Mouse (Mus musculus) midbrain, embryonic 11.5 days (tissue): ENCODE results near the gene Adss. TPM values are rescaled to one million over a fixed set of nuclear protein-coding genes. Genes with fewer than 3 reads are reported as not detected.
A peak's percentile ranks its signal among the peaks of the same experiment; 100 is the strongest.
"Not testable (repeated sequence)": the region's sequence is repeated elsewhere in the genome, so short reads cannot be mapped to it uniquely, and the experiment has no call there.

Experiments used
- ATAC-seq: fragments of 200-750 bp; cut with Nextera tagmentation; 2 replicates; pipeline ENCODE4 v1.8.0; 2017; ENCODE audit warnings: moderate TSS enrichment, moderate library complexity; ENCODE audit not compliant: low FRiP score
- DNase-seq: peaks from one replicate; pipeline ENCODE4 v3.0.0; 2015; ENCODE audit warnings: low spot score; ENCODE audit errors: missing footprints
- H3K27ac ChIP-seq: fragments of 300-500 bp; sonication (generic); 2 replicates; pipeline ENCODE4 v1.5.1; 2014; ENCODE audit warnings: low read depth, low read length
- H3K27me3 ChIP-seq: fragments of 300-500 bp; sonication (generic); 2 replicates; pipeline ENCODE4 v1.6.1; 2014; ENCODE audit warnings: mild to moderate bottlenecking, low read length, moderate library complexity, mixed read lengths; ENCODE audit not compliant: control insufficient read depth, insufficient read depth
- H3K36me3 ChIP-seq: fragments of 300-500 bp; sonication (generic); 2 replicates; pipeline ENCODE4 v1.6.1; 2014; ENCODE audit warnings: mild to moderate bottlenecking, low read length, moderate library complexity, mixed read lengths; ENCODE audit not compliant: control insufficient read depth, insufficient read depth
- H3K4me1 ChIP-seq: fragments of 300-500 bp; sonication (generic); 2 replicates; pipeline ENCODE4 v1.6.1; 2014; ENCODE audit warnings: low read length; ENCODE audit not compliant: control insufficient read depth, insufficient read depth
- H3K4me2 ChIP-seq: fragments of 300-500 bp; sonication (generic); 2 replicates; pipeline ENCODE4 v1.6.1; 2014; ENCODE audit warnings: mild to moderate bottlenecking, moderate library complexity
- H3K4me3 ChIP-seq: fragments of 300-500 bp; sonication (generic); 2 replicates; pipeline ENCODE4 v1.5.1; 2014; ENCODE audit warnings: low read depth, low read length
- H3K9ac ChIP-seq: fragments of 300-500 bp; sonication (generic); 2 replicates; pipeline ENCODE4 v1.6.1; 2014; ENCODE audit warnings: low read length
- H3K9me3 ChIP-seq: fragments of 300-500 bp; sonication (generic); 2 replicates; pipeline ENCODE4 v1.6.1; 2016; ENCODE audit warnings: low read length; ENCODE audit not compliant: control insufficient read depth
- WGBS: fragments of 180-500 bp; shearing (Covaris S2); extraction: QIAGEN DNeasy Blood & Tissue Kit; methylation state at CpG from one replicate; pipeline ENCODE4 v1.1.7; 2014; 5-methylcytosine and 5-hydroxymethylcytosine counted together
- polyA plus RNA-seq: library from polyadenylated mRNA; unstranded; fragments of >200 nt; fragmentation: Nextera tagmentation; extraction: Ambion mirVana; gene quantifications from 2 replicates; pipeline ENCODE4 v1.2.1, GENCODE M21; 2014

Adss gene
- polyA plus RNA-seq, result 62.4 and 71.5 TPM in 2 replicates

DNA sequence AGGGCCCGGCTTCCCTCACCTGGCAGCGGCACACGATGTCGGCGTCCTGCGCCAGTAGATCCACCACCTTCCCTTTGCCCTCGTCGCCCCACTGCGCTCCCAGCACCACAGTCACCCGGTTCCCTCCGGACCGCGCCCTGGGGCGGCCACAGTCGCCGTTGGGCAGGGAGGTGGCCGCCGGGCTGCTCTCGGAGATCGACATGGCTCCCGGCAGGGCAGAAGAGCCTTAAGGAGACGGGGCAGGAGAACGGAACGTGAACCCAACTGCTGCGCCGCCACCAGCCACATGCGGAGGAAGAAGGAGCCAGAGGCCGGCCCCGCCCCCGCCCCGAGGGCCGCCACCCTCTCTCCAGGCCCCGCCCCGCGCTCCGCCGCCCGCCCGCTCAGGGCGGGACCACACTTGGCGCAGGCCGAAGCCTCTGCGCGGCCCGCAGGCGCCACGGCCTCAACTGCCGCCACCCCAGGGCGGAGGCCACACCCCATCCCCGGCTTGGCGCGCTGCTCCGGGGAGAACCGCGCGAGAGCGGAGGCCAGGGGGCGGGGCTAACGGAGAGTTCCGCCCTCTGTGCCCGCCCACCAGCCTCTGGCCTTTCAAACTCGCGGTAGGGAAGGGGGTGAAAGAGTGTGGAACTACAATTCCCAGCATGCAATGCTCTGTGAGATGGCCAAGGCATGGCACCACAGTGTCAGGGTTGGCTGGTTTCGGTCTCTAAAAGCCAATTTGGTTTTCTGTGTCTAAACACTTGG is at the start of gene Adss:
TSS of gene Adss (minus strand) at position 319 of the 747 bp plus-strand sequence.
- Histone ChIP-seq H3K4me2 (peak within 1 kb of the TSS; percentile 63), H3K27ac (peak within 1 kb of the TSS; percentile 85), H3K4me3 (peak within 1 kb of the TSS; percentile 84), H3K4me1 (peaks cover 12% of the 10 kb centered on the region), H3K36me3 (no peaks in the 10 kb centered on the region), H3K9me3 (no peaks in the 10 kb centered on the region), H3K27me3 (no peaks in the 10 kb centered on the region), H3K9ac (peak within 1 kb of the TSS; percentile 86)
- ATAC-seq, result peak; percentile 99
- under 1% methylated on average over 60 of the region's 64 CpGs for WGBS
- peak; percentile 100 for DNase-seq

DNA sequence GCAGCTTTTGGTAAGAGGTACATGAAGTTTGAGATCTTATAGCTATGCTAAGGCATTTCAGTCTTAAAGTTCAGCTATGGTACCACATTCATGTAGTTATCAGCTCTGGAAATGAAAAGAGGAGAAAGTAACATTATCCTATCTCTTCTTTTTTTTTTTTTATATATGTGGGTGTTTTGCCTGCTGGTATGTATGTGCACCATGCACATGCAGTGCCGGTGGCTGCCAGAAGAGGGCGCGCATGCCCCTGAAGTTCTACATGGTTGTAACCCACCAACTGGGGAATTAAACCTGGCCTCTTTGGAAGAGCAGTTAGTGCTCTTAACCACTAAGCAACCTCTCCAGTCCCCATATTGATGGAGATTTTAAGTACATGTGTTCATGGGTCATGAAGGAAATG is 49.5 kb upstream of the Adss start:
- 45% methylated on average over 3 of the region's 3 CpGs for WGBS

DNA sequence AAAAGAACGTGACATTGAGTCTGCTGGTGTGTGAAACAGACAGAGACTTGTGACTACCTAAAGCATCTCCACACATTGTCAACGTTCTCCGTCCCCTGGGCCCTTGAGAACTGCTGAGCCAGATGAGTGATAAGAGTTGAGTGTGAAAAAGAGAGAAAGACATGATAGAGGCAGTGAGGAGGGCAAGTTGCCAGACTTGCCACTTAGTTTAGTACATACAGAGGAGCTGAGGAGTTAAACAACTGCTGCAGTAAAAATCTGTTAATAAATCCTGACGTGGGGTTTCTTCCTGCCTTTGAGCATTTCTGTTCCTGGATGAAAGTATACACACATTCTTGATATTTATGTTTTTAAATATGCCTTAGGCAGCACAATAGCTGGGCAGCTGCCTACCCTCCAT is 31.5 kb upstream of the Adss start:
- not testable (repeated sequence) for ATAC-seq, H3K4me3 ChIP-seq, H3K9ac ChIP-seq, H3K27me3 ChIP-seq, H3K4me2 ChIP-seq, H3K9me3 ChIP-seq, DNase-seq, H3K4me1 ChIP-seq, H3K36me3 ChIP-seq, H3K27ac ChIP-seq
- WGBS, result 87% methylated on average over 4 of the region's 4 CpGs

More for the DNA sequence above, 49.5 kb upstream of the Adss start:
- H3K9ac ChIP-seq, H3K27ac ChIP-seq, H3K27me3 ChIP-seq, H3K4me2 ChIP-seq, H3K4me1 ChIP-seq, H3K9me3 ChIP-seq, DNase-seq, H3K36me3 ChIP-seq, ATAC-seq, H3K4me3 ChIP-seq: not testable (repeated sequence)

DNA sequence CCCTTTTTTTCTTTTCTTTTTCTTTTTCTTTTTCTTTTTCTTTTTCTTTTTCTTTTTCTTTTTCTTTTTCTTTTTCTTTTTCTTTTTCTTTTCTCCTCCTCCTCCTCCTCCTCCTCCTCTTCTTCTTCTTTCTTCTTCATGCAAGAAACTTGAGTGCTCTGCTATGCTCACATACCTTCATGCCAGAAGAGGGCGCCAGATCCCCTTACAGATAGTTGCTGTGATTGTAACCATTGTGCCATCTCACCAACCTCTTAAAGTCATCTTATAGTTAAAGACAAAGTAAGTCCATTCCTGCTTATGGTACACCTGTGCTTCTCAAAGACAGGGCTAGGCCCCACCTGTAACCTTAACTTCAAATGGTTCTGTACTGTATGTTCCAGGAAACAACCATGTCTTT is 10.5 kb upstream of the Adss start:
- H3K4me1 ChIP-seq, H3K4me2 ChIP-seq, H3K4me3 ChIP-seq, H3K9ac ChIP-seq, ATAC-seq, H3K27me3 ChIP-seq, H3K27ac ChIP-seq, H3K9me3 ChIP-seq, DNase-seq, H3K36me3 ChIP-seq: not testable (repeated sequence)
- WGBS, result 55% methylated on average over 1 of the region's 1 CpGs

DNA sequence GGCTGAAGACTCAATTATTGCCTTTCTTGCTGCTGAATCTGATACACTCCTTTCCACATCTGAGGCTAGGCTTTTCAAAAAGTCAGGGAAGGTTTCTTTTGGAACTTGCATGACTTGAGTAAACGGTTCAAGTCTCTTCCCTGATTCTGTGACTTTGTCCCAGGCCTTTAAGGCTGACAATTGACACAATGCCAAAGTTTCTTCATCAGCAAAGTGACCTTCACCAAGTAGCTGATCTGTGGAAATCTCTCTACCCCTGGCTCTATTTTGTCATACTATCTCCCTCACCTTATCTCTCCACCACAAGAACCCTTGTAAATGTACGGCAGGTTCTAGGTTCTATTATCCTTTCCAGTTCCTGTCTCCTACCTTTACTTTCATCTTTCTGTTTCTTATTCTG is 7.2 kb upstream of the Adss start:
- ATAC-seq (no peak), DNase-seq (no peak)
- Histone ChIP-seq H3K4me2 (no peak overlapping the region), H3K4me3 (no peak overlapping the region), H3K4me1 (no peaks in the 10 kb centered on the region), H3K9me3 (no peaks in the 10 kb centered on the region), H3K27ac (no peak overlapping the region), H3K36me3 (no peaks in the 10 kb centered on the region), H3K27me3 (no peaks in the 10 kb centered on the region), H3K9ac (no peak overlapping the region)
- 85% methylated on average over 2 of the region's 2 CpGs for WGBS

DNA sequence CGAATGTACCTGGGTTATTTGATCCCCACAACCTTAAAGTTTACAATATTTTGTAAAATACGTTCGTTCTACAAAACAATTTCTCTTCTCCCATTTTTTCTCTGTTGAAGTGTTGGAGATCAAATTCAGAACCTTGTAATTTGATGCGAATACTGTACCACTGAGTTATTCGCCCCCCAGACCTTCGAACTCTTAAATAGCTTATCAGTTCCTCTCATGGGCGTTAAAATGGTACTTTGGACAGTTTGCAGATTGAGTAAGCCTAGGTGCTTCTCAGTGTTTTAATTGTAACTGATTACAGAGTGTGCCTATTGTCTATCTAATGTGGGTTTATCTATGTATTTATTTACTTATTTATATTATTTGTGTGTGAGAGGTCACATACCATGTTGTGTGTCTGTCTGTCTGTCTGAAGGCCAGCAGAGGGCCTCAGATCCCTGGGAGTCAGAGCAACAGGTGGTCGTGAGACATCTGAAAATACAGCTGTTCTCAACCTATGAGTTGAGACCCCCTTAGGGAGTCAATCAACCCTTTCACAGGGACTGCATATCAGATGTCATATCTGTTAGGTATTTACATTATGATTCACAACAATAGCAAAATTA is 942 bp upstream of the Adss start:
- no peaks in the 10 kb centered on the region for H3K36me3 ChIP-seq
- ATAC-seq, result no peak
- H3K27me3 ChIP-seq, result no peaks in the 10 kb centered on the region
- H3K9me3 ChIP-seq, result no peaks in the 10 kb centered on the region
- no peak overlapping the region for H3K27ac ChIP-seq
- WGBS, result 76% methylated on average over 8 of the region's 8 CpGs
- no peak overlapping the region for H3K4me3 ChIP-seq
- H3K9ac ChIP-seq, result no peak overlapping the region
- no peak overlapping the region for H3K4me2 ChIP-seq
- H3K4me1 ChIP-seq, result peaks cover 10% of the 10 kb centered on the region
- no peak for DNase-seq

DNA sequence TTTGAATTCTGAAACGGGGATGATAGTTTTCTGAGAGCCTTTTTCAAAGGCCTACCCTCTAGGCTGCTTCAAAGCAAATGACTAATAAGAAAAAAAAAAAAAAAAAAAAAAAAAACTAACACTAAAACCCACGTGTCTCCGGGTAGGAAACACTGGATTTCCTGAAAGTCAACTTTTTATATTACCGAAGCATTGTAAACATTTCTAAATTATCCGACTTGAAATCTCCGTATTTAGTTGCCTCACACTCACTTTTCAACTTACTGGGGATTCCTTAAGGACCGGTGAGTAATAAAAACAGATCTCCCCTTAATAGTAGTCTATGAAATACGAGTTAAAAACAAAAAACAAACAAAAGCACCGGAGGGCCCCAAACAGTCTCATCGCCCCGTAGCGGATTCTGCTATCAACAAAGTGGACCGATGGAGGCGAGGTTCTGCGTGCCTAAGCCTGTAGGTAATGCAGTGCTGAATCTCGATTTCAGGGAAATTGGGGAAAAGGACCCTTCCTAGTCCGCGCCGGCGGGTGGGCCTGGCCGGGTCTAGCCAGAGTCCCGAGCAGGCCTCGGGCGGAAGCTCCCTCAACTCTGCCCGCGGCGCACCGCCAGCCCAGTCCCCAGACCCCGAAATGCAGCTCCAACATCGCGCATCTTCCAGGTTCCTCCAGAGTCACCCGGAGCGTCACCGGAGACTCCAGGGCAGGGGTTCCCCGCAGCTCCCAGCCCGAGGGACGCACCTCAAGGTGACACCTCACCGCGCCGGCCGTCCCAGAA is 704 bp downstream of the Adss start:
- DNase-seq (peak; percentile 96), ATAC-seq (no peak; the same call in 1 of the 2 replicates)
- H3K4me1 ChIP-seq, result peaks cover 12% of the 10 kb centered on the region
- no peaks in the 10 kb centered on the region for H3K36me3 ChIP-seq
- H3K9ac ChIP-seq, result peak overlapping the region; percentile 86
- H3K4me3 ChIP-seq, result peak overlapping the region; percentile 84
- H3K27ac ChIP-seq, result peak overlapping the region; percentile 85
- peak overlapping the region; percentile 63 for H3K4me2 ChIP-seq
- H3K27me3 ChIP-seq, result no peaks in the 10 kb centered on the region
- H3K9me3 ChIP-seq, result no peaks in the 10 kb centered on the region
- WGBS, result under 1% methylated on average over 41 of the region's 41 CpGs

DNA sequence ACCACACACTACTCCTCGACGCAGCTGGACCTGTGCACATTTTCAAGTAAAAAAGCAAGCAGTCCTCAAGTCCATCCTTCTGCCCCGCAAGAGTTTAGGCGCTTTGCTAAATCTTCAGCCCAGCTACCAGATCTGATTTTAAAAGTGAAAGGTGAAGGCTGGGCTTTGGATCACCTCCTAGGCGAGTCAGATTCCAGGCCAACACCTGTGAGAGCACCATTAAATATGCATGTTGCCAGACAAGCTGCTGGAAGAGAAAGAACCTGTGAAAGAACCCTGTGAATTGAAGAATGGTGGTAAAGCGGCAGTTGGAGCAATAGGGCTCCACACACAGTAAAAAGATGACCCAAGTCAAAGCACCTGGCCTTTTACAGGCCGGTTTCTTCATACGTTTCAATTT is 1.4 kb downstream of the Adss start:
- Histone ChIP-seq H3K4me3 (peak overlapping the region; percentile 84), H3K36me3 (no peaks in the 10 kb centered on the region), H3K9me3 (no peaks in the 10 kb centered on the region), H3K4me1 (peaks cover 12% of the 10 kb centered on the region), H3K27me3 (no peaks in the 10 kb centered on the region), H3K27ac (no peak overlapping the region), H3K9ac (peak overlapping the region; percentile 86), H3K4me2 (peak overlapping the region; percentile 63)
- no peak for ATAC-seq
- DNase-seq, result peak; percentile 89
- 7% methylated on average over 8 of the region's 8 CpGs for WGBS

DNA sequence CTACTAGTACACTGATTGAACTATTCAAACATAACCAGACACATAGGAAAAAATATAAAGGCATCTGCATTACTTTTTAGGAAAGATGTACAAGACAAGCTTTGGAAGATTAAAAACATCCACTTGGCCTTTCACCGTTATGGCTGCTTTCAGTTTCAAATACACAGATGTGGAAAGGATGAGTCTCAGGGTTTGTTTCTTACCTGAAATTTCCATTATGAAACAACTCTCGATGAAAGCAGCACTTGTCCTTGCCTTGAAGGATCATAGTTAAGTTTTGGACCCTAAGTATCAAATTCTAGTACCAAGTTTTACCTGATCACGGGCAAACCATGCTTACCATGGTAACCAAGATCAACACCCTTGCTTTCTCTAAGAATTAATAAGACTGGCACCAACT is 3.5 kb downstream of the Adss start:
- no peak overlapping the region for H3K4me3 ChIP-seq
- H3K27ac ChIP-seq, result no peak overlapping the region
- no peak overlapping the region for H3K9ac ChIP-seq
- H3K27me3 ChIP-seq, result no peaks in the 10 kb centered on the region
- H3K9me3 ChIP-seq, result no peaks in the 10 kb centered on the region
- ATAC-seq (no peak), DNase-seq (no peak)
- H3K36me3 ChIP-seq, result no peaks in the 10 kb centered on the region
- peaks cover 12% of the 10 kb centered on the region for H3K4me1 ChIP-seq
- WGBS, result 89% methylated on average over 3 of the region's 3 CpGs
- no peak overlapping the region for H3K4me2 ChIP-seq
